Comparison of ENCODE assay signal across 13 mouse cellular contexts in genomic region chr8:114746373-114746772, GRCm38 (mm10).
DNase-seq lines count a peak whose midpoint lies in the region; ATAC-seq and TF ChIP-seq lines count a peak whose summit lies in the region.
"Had no signal": no experiment of that assay in that cellular context is flagged by ENCODE, and none has a peak within 500 bp of the region (broad histone marks: within the 10 kb centered on the region; RNA-seq: fewer than 3 reads in every experiment).

No protein-coding gene starts in this region.

- WGBS in forebrain, postnatal 0 days = 34% methylated on average over 2 of the region's 2 CpGs
- 40% methylated on average over 2 of the region's 2 CpGs for WGBS in forebrain, embryonic 15.5 days
- 72% methylated on average over 2 of the region's 2 CpGs for WGBS in lung, postnatal 0 days

- H3K4me3 ChIP-seq in forebrain, postnatal 0 days (ENCODE audit: low read depth, low read length) = no peak overlapping the region
- no peak overlapping the region for H3K4me3 ChIP-seq in forebrain, embryonic 15.5 days
- H3K4me3 ChIP-seq in lung, postnatal 0 days (ENCODE audit: low read depth, low read length) = no peak overlapping the region
- H3K4me3 ChIP-seq in CH12.LX (replicated peaks in 1 of 3; ENCODE audit: low read depth in 2 of 3, low read length in 2 of 3, poor library complexity in 1 of 3) = no peak overlapping the region
- H3K4me3 ChIP-seq: embryonic facial prominence, embryonic 15.5 days; intestine, embryonic 15.5 days had no signal

- dilution Hi-C loops in CH12.LX (cut with MboI; ENCODE audit: extremely low pct_ligation_motif_present, extremely low pct_unique_long_range_greater_than_20kb, low sequenced_read_pairs) = no loop called here

- no peak overlapping the region for H3K9ac ChIP-seq in forebrain, postnatal 0 days
- no peak overlapping the region for H3K9ac ChIP-seq in forebrain, embryonic 15.5 days (replicated peaks)
- H3K9ac ChIP-seq in lung, postnatal 0 days (replicated peaks; ENCODE audit: low read depth) = no peak overlapping the region
- no peak overlapping the region for H3K9ac ChIP-seq in CH12.LX (ENCODE audit: insufficient read depth, low read depth)
- H3K9ac ChIP-seq: embryonic facial prominence, embryonic 15.5 days; intestine, embryonic 15.5 days had no signal

- H3K9me3 ChIP-seq in forebrain, postnatal 0 days (ENCODE audit: low read length) = no peaks in the 10 kb centered on the region
- no peaks in the 10 kb centered on the region for H3K9me3 ChIP-seq in forebrain, embryonic 15.5 days
- H3K9me3 ChIP-seq in lung, postnatal 0 days (ENCODE audit: low read length) = no peaks in the 10 kb centered on the region
- no peaks in the 10 kb centered on the region for H3K9me3 ChIP-seq in CH12.LX (replicated peaks; ENCODE audit: low read length)
- H3K9me3 ChIP-seq: embryonic facial prominence, embryonic 15.5 days; intestine, embryonic 15.5 days had no signal

- no peaks in the 10 kb centered on the region for H3K79me2 ChIP-seq in CH12.LX (replicated peaks; ENCODE audit: control insufficient read depth, extremely low read depth, insufficient read depth, poor library complexity, severe bottlenecking)

- TF ChIP-seq POLR2A in CH12.LX (IDR thresholded peaks at IDR 0.05; ENCODE audit: low read depth, low read length) = no peak

- no peak overlapping the region for H3K4me2 ChIP-seq in forebrain, postnatal 0 days (ENCODE audit: low read depth)
- no peak overlapping the region for H3K4me2 ChIP-seq in forebrain, embryonic 15.5 days (replicated peaks)
- H3K4me2 ChIP-seq in lung, postnatal 0 days (replicated peaks; ENCODE audit: low read depth, low read length) = no peak overlapping the region
- H3K4me2 ChIP-seq in CH12.LX (ENCODE audit: insufficient read depth, low read depth, poor library complexity, severe bottlenecking) = no peak overlapping the region
- H3K4me2 ChIP-seq: embryonic facial prominence, embryonic 15.5 days; intestine, embryonic 15.5 days had no signal

- H3K4me1 ChIP-seq in forebrain, postnatal 0 days (ENCODE audit: insufficient read depth) = no peaks in the 10 kb centered on the region
- peaks cover 13% of the 10 kb centered on the region for H3K4me1 ChIP-seq in forebrain, embryonic 15.5 days
- H3K4me1 ChIP-seq in lung, postnatal 0 days (ENCODE audit: insufficient read depth, low read depth, low read length) = no peaks in the 10 kb centered on the region
- no peaks in the 10 kb centered on the region for H3K4me1 ChIP-seq in CH12.LX (ENCODE audit: control insufficient read depth in 1 of 2, insufficient read depth in 2 of 2)
- H3K4me1 ChIP-seq: embryonic facial prominence, embryonic 15.5 days; intestine, embryonic 15.5 days had no signal

- peak; percentile 48; the same call in 1 of the 2 replicates for ATAC-seq in forebrain, postnatal 0 days
- no peak for ATAC-seq in forebrain, embryonic 15.5 days (replicated peaks)
- ATAC-seq in lung, postnatal 0 days = no peak
- ATAC-seq in granulocyte monocyte progenitor cell, adult 5-6 weeks (replicated peaks; ENCODE audit: poor library complexity, severe bottlenecking) = peak; percentile 31
- ATAC-seq: intestine, embryonic 15.5 days had no signal

- TF ChIP-seq EP300 in lung, postnatal 0 days (IDR thresholded peaks at IDR 0.05) = no peak
- no peak for TF ChIP-seq EP300 in CH12.LX (IDR thresholded peaks at IDR 0.05; ENCODE audit: low read length)

- no peaks in the 10 kb centered on the region for H3K27me3 ChIP-seq in forebrain, postnatal 0 days (ENCODE audit: insufficient read depth, low read length)
- H3K27me3 ChIP-seq in forebrain, embryonic 15.5 days = no peaks in the 10 kb centered on the region
- no peaks in the 10 kb centered on the region for H3K27me3 ChIP-seq in lung, postnatal 0 days (replicated peaks; ENCODE audit: insufficient read depth, low read length)
- H3K27me3 ChIP-seq in CH12.LX (replicated peaks) = no peaks in the 10 kb centered on the region
- H3K27me3 ChIP-seq: embryonic facial prominence, embryonic 15.5 days; intestine, embryonic 15.5 days had no signal

- no peak; the same call in none of the 2 replicates for TF ChIP-seq RAD21 in CH12.LX (IDR thresholded peaks at IDR 0.05; ENCODE audit: low read depth, low read length)

- DNase-seq in forebrain, postnatal 0 days = peak; percentile 11
- DNase-seq in lung, postnatal 0 days (ENCODE audit: low spot score) = peak; percentile 12
- no peak for DNase-seq in lung, postnatal 25 days (ENCODE audit: low spot score)
- DNase-seq in CH12.LX (ENCODE audit: extremely low read depth) = peak; percentile 17
- no peak for DNase-seq in retina, postnatal 1 day
- no peak for DNase-seq in layer of hippocampus, adult 18-20 months (ENCODE audit: low spot score in 2 of 2)
- DNase-seq: adrenal gland, postnatal 25 days; heart, adult 18-20 months had no signal

- H3K27ac ChIP-seq in forebrain, postnatal 0 days (ENCODE audit: low read depth, low read length) = no peak overlapping the region
- H3K27ac ChIP-seq in forebrain, embryonic 15.5 days (replicated peaks) = no peak overlapping the region
- H3K27ac ChIP-seq in lung, postnatal 0 days (ENCODE audit: low read length) = no peak overlapping the region
- H3K27ac ChIP-seq in CH12.LX (ENCODE audit: insufficient read depth, low read depth) = no peak overlapping the region
- H3K27ac ChIP-seq: embryonic facial prominence, embryonic 15.5 days; intestine, embryonic 15.5 days; macrophage had no signal

- TF ChIP-seq CTCF in forebrain, postnatal 0 days (IDR thresholded peaks at IDR 0.05; ENCODE audit: low read depth) = peak; percentile 40
- peak; percentile 50 for TF ChIP-seq CTCF in lung, postnatal 0 days (IDR thresholded peaks at IDR 0.05)
- TF ChIP-seq CTCF in CH12.LX (conservative IDR thresholded peaks at IDR 0.05 in 1 of 2, IDR thresholded peaks at IDR 0.05 in 1 of 2; ENCODE audit: low read depth in 2 of 2, low read length in 2 of 2) = peak in 1 of 2 experiments; percentile 18; a peak in 1 of 4 replicates

- no peaks in the 10 kb centered on the region for H3K36me3 ChIP-seq in forebrain, postnatal 0 days (ENCODE audit: insufficient read depth)
- H3K36me3 ChIP-seq in forebrain, embryonic 15.5 days = no peaks in the 10 kb centered on the region
- no peaks in the 10 kb centered on the region for H3K36me3 ChIP-seq in lung, postnatal 0 days (ENCODE audit: insufficient read depth, low read length)
- no peaks in the 10 kb centered on the region for H3K36me3 ChIP-seq in CH12.LX (replicated peaks in 1 of 2; ENCODE audit: control insufficient read depth in 1 of 2, insufficient read depth in 1 of 2, low read length in 1 of 2)
- H3K36me3 ChIP-seq: embryonic facial prominence, embryonic 15.5 days; intestine, embryonic 15.5 days had no signal

- in situ Hi-C loops in CH12.LX (cut with MboI; ENCODE audit: low pct_ligation_motif_present, low pct_unique_long_range_greater_than_20kb, low sequenced_read_pairs) = no loop called here

TF ChIP-seq in CH12.LX, 34 proteins besides CTCF, POLR2A, EP300 and RAD21:
- TF ChIP-seq ZNF384 (IDR thresholded peaks at IDR 0.05; ENCODE audit: low read depth, low read length) (0 out of 2 replicates have a peak, but pooled peaks have one; percentile 10), GABPA (IDR thresholded peaks at IDR 0.05; ENCODE audit: insufficient replicate concordance, low read depth, low read length) (no peak), POLR2AphosphoS2 (IDR thresholded peaks at IDR 0.05; ENCODE audit: low read depth, low read length) (no peak), MYC (IDR thresholded peaks at IDR 0.05; ENCODE audit: low read depth, low read length) (no peak), IRF4 (IDR thresholded peaks at IDR 0.05; ENCODE audit: low read depth, low read length) (no peak), MAZ (IDR thresholded peaks at IDR 0.05; ENCODE audit: low read depth, low read length) (no peak)

Comparison
In these comparisons a context has a peak if more than half of its experiments do, and no peak if none do; other contexts are left out.
1. ATAC-seq: peak in forebrain, postnatal 0 days (single experiment) and granulocyte monocyte progenitor cell, adult 5-6 weeks (single experiment); none in forebrain, embryonic 15.5 days (single experiment) and lung, postnatal 0 days (single experiment).
2. DNase-seq: peak in forebrain, postnatal 0 days (single experiment), lung, postnatal 0 days (single experiment) and CH12.LX (single experiment); none in lung, postnatal 25 days (single experiment), retina, postnatal 1 day (single experiment) and layer of hippocampus, adult 18-20 months (0 of 2).